Mouse (Mus musculus): ENCODE data around the gene Kdm1b. TPM values are rescaled to one million over a fixed set of nuclear protein-coding genes. Genes with fewer than 3 reads are reported as not detected.

Gene Kdm1b
- total RNA-seq, 2 experiments from 2014 or later: 7.5 to 9.8 TPM

- TF ChIP-seq CTCF (conservative IDR thresholded peaks at IDR 0.05): no peak
- DNase-seq (ENCODE audit: low spot score in 2 of 2): no peak
- peak overlapping the region; percentile 79 for H3K4me3 ChIP-seq
- peak overlapping the region; percentile 95 for H3K27ac ChIP-seq
These were observed 61.7 kb downstream of the Kdm1b start for GRCm38 (mm10) chr13:47104856-47105541.

GRCm38 (mm10) chr13:47105711-47106579 is 62.6 kb downstream of the Kdm1b start, which contains the start of gene Dek:
Gene Dek, minus strand, starts transcription at chr13:47106201.
- H3K27ac ChIP-seq: peak within 1 kb of the TSS; percentile 95
- peak; percentile 71 for TF ChIP-seq CTCF (conservative IDR thresholded peaks at IDR 0.05)
- DNase-seq (ENCODE audit: low spot score in 2 of 2): peak; percentile 76 to 81
- peak within 1 kb of the TSS; percentile 79 for H3K4me3 ChIP-seq

GRCm38 (mm10) chr13:47106580-47106888 is 63.2 kb downstream of the Kdm1b start:
- DNase-seq (ENCODE audit: low spot score in 2 of 2): no peak
- Histone ChIP-seq H3K4me3 (peak overlapping the region; percentile 79), H3K27ac (peak overlapping the region; percentile 95)
- no peak for TF ChIP-seq CTCF (conservative IDR thresholded peaks at IDR 0.05)

- no peak for DNase-seq (ENCODE audit: low spot score in 2 of 2)
These were observed 65.9 kb downstream of the Kdm1b start for GRCm38 (mm10) chr13:47109239-47109638.

GRCm38 (mm10) chr13:47111185-47111584 is 67.9 kb downstream of the Kdm1b start:
- DNase-seq (ENCODE audit: low spot score in 2 of 2): no peak
- Histone ChIP-seq H3K27ac (no peak overlapping the region), H3K4me3 (no peak overlapping the region)
- TF ChIP-seq CTCF (conservative IDR thresholded peaks at IDR 0.05): no peak

More at GRCm38 (mm10) chr13:47109239-47109638, 65.9 kb downstream of the Kdm1b start:
- no peak overlapping the region for H3K27ac ChIP-seq
- TF ChIP-seq CTCF (conservative IDR thresholded peaks at IDR 0.05): no peak
- no peak overlapping the region for H3K4me3 ChIP-seq

- DNase-seq (ENCODE audit: low spot score in 2 of 2): no peak
- Histone ChIP-seq H3K27ac (no peak overlapping the region), H3K4me3 (no peak overlapping the region)
- no peak for TF ChIP-seq CTCF (conservative IDR thresholded peaks at IDR 0.05)
These were observed 68.8 kb downstream of the Kdm1b start for GRCm38 (mm10) chr13:47112056-47112455.

GRCm38 (mm10) chr13:47112924-47113323 is 69.6 kb downstream of the Kdm1b start:
- no peak overlapping the region for H3K27ac ChIP-seq
- no peak for TF ChIP-seq CTCF (conservative IDR thresholded peaks at IDR 0.05)
- DNase-seq (ENCODE audit: low spot score in 2 of 2): no peak
- no peak overlapping the region for H3K4me3 ChIP-seq

- no peak overlapping the region for H3K4me3 ChIP-seq
- TF ChIP-seq CTCF (conservative IDR thresholded peaks at IDR 0.05): no peak
- DNase-seq (ENCODE audit: low spot score in 2 of 2): no peak
- H3K27ac ChIP-seq: no peak overlapping the region
These were observed 72.7 kb downstream of the Kdm1b start for GRCm38 (mm10) chr13:47116000-47116399.

GRCm38 (mm10) chr13:47121333-47121889 is 78.1 kb downstream of the Kdm1b start:
- TF ChIP-seq CTCF (conservative IDR thresholded peaks at IDR 0.05): peak; percentile 63
- H3K27ac ChIP-seq: no peak overlapping the region
- peak overlapping the region; percentile 72; the same call in 1 of the 2 replicates for H3K4me3 ChIP-seq
- no peak for DNase-seq (ENCODE audit: low spot score in 2 of 2)

- no peak for TF ChIP-seq CTCF (conservative IDR thresholded peaks at IDR 0.05)
- DNase-seq (ENCODE audit: low spot score in 2 of 2): peak in 1 of 2 experiments; percentile 38
- peak within 1 kb of the TSS; percentile 72 for H3K4me3 ChIP-seq
- H3K27ac ChIP-seq: peak within 1 kb of the TSS; percentile 61; the same call in 1 of the 2 replicates
These were observed 79.5 kb downstream of the Kdm1b start, which contains the start of gene Rnf144b for GRCm38 (mm10) chr13:47122537-47123430. Gene Rnf144b, plus strand, starts transcription at chr13:47122656.

GRCm38 (mm10) chr13:47124449-47124848 is 81.2 kb downstream of the Kdm1b start:
- Histone ChIP-seq H3K4me3 (no peak overlapping the region), H3K27ac (no peak overlapping the region)
- no peak for DNase-seq (ENCODE audit: low spot score in 2 of 2)
- no peak for TF ChIP-seq CTCF (conservative IDR thresholded peaks at IDR 0.05)

GRCm38 (mm10) chr13:47124986-47125385 is 81.7 kb downstream of the Kdm1b start:
- no peak for TF ChIP-seq CTCF (conservative IDR thresholded peaks at IDR 0.05)
- Histone ChIP-seq H3K4me3 (no peak overlapping the region), H3K27ac (no peak overlapping the region)
- DNase-seq (ENCODE audit: low spot score in 2 of 2): no peak
